Mouse (Mus musculus): ENCODE data around the gene Capzb.
A peak's percentile ranks its signal among the peaks of the same experiment; 100 is the strongest.

Capzb gene

GRCm38 (mm10) chr4:139240334-139240733, 47.6 kb downstream of the Capzb start:
- DNase-seq, result no peak

GRCm38 (mm10) chr4:139241678-139242606, 49.2 kb downstream of the Capzb start:
- DNase-seq, result no peak

- DNase-seq, result peak; percentile 42
These were observed 49.9 kb downstream of the Capzb start for GRCm38 (mm10) chr4:139242607-139242955.

GRCm38 (mm10) chr4:139244176-139244575, 51.5 kb downstream of the Capzb start:
- no peak for DNase-seq

- DNase-seq, result no peak
These were observed 52.1 kb downstream of the Capzb start for GRCm38 (mm10) chr4:139244766-139245165.

- DNase-seq, result no peak
These were observed 52.8 kb downstream of the Capzb start for GRCm38 (mm10) chr4:139245534-139245933.

- DNase-seq, result no peak
These were observed 53.6 kb downstream of the Capzb start for GRCm38 (mm10) chr4:139246130-139246877.

GRCm38 (mm10) chr4:139247966-139248365, 55.3 kb downstream of the Capzb start:
- no peak for DNase-seq

- no peak for DNase-seq
These were observed 56.0 kb downstream of the Capzb start for GRCm38 (mm10) chr4:139248736-139249135.

- no peak for DNase-seq
These were observed 57.3 kb downstream of the Capzb start for GRCm38 (mm10) chr4:139250043-139250442.

GRCm38 (mm10) chr4:139250886-139251285, 58.2 kb downstream of the Capzb start:
- no peak for DNase-seq

- peak; percentile 87 for DNase-seq
These were observed 59.5 kb downstream of the Capzb start for GRCm38 (mm10) chr4:139252051-139252760.

GRCm38 (mm10) chr4:139253206-139253605, 60.5 kb downstream of the Capzb start:
- DNase-seq, result peak; percentile 37

GRCm38 (mm10) chr4:139256146-139256545, 63.4 kb downstream of the Capzb start:
- no peak for DNase-seq

- DNase-seq, result no peak
These were observed 64.0 kb downstream of the Capzb start for GRCm38 (mm10) chr4:139256708-139257107.

- no peak for DNase-seq
These were observed 66.1 kb downstream of the Capzb start for GRCm38 (mm10) chr4:139258621-139259301.

- DNase-seq, result no peak
These were observed 66.7 kb downstream of the Capzb start for GRCm38 (mm10) chr4:139259302-139259871.

GRCm38 (mm10) chr4:139262981-139263380, 70.3 kb downstream of the Capzb start:
- DNase-seq, result no peak

GRCm38 (mm10) chr4:139265783-139266499, 73.2 kb downstream of the Capzb start:
- DNase-seq, result no peak

GRCm38 (mm10) chr4:139266500-139266865, 73.8 kb downstream of the Capzb start:
- DNase-seq, result no peak

GRCm38 (mm10) chr4:139267335-139267734, 74.6 kb downstream of the Capzb start:
- DNase-seq, result no peak

- no peak for DNase-seq
These were observed 75.5 kb downstream of the Capzb start for GRCm38 (mm10) chr4:139268242-139268641.
